Mouse (Mus musculus) forebrain, embryonic 14.5 days (tissue): ENCODE measurements around the gene Gale. TPM values are rescaled to one million over a fixed set of nuclear protein-coding genes. Genes with fewer than 3 reads are reported as not detected.

Source experiments
- ATAC-seq: fragments of 200-750 bp; cut with Nextera tagmentation; 2 replicates; pipeline ENCODE4 v1.8.0; 2017; ENCODE audit warnings: mild to moderate bottlenecking, moderate library complexity
- DNase-seq: peaks from one replicate; pipeline ENCODE4 v3.0.0-alpha.2; 2015; ENCODE audit warnings: low spot score
- H3K27ac ChIP-seq: fragments of 300-500 bp; sonication (generic); 2 replicates; pipeline ENCODE4 v1.5.1; 2014; ENCODE audit warnings: low read depth, mild to moderate bottlenecking, control low read depth, low read length, moderate library complexity
- H3K27me3 ChIP-seq: fragments of 300-500 bp; sonication (generic); replicated peaks from 2 replicates; pipeline ENCODE4 v1.6.1; 2014; ENCODE audit warnings: low read length, control low read depth, mixed read lengths; ENCODE audit not compliant: control insufficient read depth, insufficient read depth
- H3K36me3 ChIP-seq: fragments of 300-500 bp; sonication (generic); 2 replicates; pipeline ENCODE4 v1.6.1; 2014; ENCODE audit warnings: low read length, control low read depth; ENCODE audit not compliant: control insufficient read depth, insufficient read depth
- H3K4me1 ChIP-seq: fragments of 300-500 bp; sonication (generic); 2 replicates; pipeline ENCODE4 v1.6.1; 2014; ENCODE audit warnings: antibody characterized with exemption, low read length, control low read depth; ENCODE audit not compliant: control insufficient read depth, insufficient read depth
- H3K4me2 ChIP-seq: fragments of 300-500 bp; sonication (generic); 2 replicates; pipeline ENCODE4 v1.6.1; 2014; ENCODE audit warnings: mild to moderate bottlenecking, control low read depth, low read length
- H3K4me3 ChIP-seq: fragments of 300-500 bp; sonication (generic); 2 replicates; pipeline ENCODE4 v1.5.1; 2014; ENCODE audit warnings: low read depth, low read length, control low read depth
- H3K9ac ChIP-seq: fragments of 300-500 bp; sonication (generic); 2 replicates; pipeline ENCODE4 v1.6.1; 2014; ENCODE audit warnings: mild to moderate bottlenecking, low read length, control low read depth, moderate library complexity
- H3K9me3 ChIP-seq: fragments of 300-500 bp; sonication (generic); replicated peaks from 2 replicates; pipeline ENCODE4 v1.6.1; 2016; ENCODE audit warnings: low read length, control low read depth, mixed read lengths; ENCODE audit not compliant: control insufficient read depth
- WGBS: fragments of 180-500 bp; shearing (Covaris S2); extraction: QIAGEN DNeasy Blood & Tissue Kit; methylation state at CpG from one replicate; pipeline ENCODE4 v1.1.7; 2014; 5-methylcytosine and 5-hydroxymethylcytosine counted together
- polyA plus RNA-seq: library from polyadenylated mRNA; unstranded; fragments of >200 nt; fragmentation: Nextera tagmentation; extraction: Ambion mirVana; gene quantifications from 2 replicates; pipeline ENCODE4 v1.2.1, GENCODE M21; 2014

Gene Gale
- polyA plus RNA-seq, 1 experiment from 2014 or later = 32.9 TPM

DNA sequence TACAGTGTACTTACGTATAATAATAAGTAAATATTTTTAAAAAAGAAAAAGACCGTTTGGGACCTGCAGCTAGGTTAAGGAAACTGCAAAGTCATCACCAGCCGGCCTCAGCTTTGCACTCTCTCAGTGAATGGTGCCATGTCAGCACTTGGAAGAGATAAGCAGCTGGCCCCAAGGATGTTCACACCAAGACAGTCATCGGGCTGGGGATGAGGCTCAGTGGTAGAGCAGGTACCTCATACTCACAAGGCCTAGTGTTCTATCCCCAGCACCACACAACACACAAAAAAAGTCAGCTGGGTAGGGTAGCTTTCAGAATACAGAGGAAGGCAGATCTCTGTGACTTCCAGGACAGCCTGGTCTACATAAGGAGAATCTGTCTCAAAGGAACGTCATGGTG lies 21.7 kb downstream of the Gale start:
- WGBS = 89% methylated on average over 5 of the region's 5 CpGs
- peaks cover 34% of the 10 kb centered on the region for H3K36me3 ChIP-seq
- peaks cover 9% of the 10 kb centered on the region for H3K4me1 ChIP-seq
- no peak overlapping the region for H3K4me3 ChIP-seq
- DNase-seq (no peak), ATAC-seq (no peak)
- no peak overlapping the region for H3K4me2 ChIP-seq
- H3K9ac ChIP-seq = no peak overlapping the region
- H3K27ac ChIP-seq = no peak overlapping the region
- H3K9me3 ChIP-seq = no peaks in the 10 kb centered on the region
- H3K27me3 ChIP-seq = no peaks in the 10 kb centered on the region

DNA sequence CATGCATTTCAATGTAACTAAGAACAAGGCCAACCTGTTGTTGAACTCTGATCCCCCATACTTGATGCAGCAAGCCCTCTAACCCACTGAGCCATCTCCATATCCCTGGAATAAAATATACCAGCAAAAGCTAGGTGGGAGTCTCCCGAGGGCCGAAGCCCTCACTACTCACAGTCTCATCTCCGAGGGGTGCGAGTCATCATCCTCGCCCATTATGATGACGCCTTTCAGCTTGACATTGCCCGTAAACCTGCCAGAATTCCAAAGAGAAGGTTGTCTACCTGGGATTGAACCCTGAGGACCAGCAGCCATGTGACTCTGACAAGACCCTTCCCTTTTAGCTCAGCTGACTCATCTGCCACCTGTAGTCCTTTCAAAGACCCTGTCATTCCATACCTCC lies 22.2 kb downstream of the Gale start:
- Histone ChIP-seq H3K9ac (peak overlapping the region; percentile 94; the same call in 1 of the 2 replicates), H3K27me3 (no peaks in the 10 kb centered on the region), H3K36me3 (peaks cover 32% of the 10 kb centered on the region), H3K4me3 (peak overlapping the region; percentile 94), H3K4me2 (peak overlapping the region; percentile 64), H3K9me3 (no peaks in the 10 kb centered on the region), H3K4me1 (peaks cover 9% of the 10 kb centered on the region), H3K27ac (no peak overlapping the region)
- 89% methylated on average over 7 of the region's 7 CpGs for WGBS
- no peak for DNase-seq
- no peak for ATAC-seq

DNA sequence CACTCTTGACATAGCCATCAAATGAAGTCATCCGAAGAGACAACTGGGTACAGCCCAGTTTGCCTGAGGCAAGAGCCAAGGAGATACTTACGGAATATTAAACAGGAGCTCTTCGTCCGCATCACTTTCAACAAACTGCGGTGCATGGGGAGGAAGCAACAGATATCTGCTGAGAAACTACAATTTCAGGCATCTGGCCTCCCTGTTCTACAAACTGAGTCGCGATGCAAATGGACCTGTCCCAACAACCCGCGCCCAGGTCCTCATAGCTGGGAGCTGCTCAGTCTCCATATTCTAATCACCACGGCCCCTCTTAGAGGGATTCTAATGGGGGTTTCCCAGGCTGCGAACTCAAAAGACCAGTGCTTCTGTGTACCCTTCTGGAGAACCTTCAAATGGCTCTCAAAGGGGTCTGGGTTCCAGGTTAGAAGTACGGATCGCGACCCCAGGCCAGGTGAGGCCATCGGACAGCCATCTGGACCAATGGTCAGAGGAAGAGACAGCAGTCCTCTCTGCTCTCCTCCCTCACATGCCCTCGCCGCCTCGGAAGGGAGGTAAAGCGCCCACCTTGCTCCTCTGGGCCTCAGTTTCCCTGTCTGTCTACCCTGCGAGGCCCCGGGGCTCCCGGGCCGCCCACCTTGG lies 22.9 kb downstream of the Gale start:
- Histone ChIP-seq H3K4me2 (peak overlapping the region; percentile 64), H3K9me3 (no peaks in the 10 kb centered on the region), H3K9ac (peak overlapping the region; percentile 94), H3K27me3 (no peaks in the 10 kb centered on the region), H3K36me3 (peaks cover 28% of the 10 kb centered on the region), H3K27ac (peak overlapping the region; percentile 82; the same call in 1 of the 2 replicates), H3K4me1 (peaks cover 9% of the 10 kb centered on the region), H3K4me3 (peak overlapping the region; percentile 94)
- WGBS = 6% methylated on average over 23 of the region's 23 CpGs
- ATAC-seq (no peak), DNase-seq (no peak)

DNA sequence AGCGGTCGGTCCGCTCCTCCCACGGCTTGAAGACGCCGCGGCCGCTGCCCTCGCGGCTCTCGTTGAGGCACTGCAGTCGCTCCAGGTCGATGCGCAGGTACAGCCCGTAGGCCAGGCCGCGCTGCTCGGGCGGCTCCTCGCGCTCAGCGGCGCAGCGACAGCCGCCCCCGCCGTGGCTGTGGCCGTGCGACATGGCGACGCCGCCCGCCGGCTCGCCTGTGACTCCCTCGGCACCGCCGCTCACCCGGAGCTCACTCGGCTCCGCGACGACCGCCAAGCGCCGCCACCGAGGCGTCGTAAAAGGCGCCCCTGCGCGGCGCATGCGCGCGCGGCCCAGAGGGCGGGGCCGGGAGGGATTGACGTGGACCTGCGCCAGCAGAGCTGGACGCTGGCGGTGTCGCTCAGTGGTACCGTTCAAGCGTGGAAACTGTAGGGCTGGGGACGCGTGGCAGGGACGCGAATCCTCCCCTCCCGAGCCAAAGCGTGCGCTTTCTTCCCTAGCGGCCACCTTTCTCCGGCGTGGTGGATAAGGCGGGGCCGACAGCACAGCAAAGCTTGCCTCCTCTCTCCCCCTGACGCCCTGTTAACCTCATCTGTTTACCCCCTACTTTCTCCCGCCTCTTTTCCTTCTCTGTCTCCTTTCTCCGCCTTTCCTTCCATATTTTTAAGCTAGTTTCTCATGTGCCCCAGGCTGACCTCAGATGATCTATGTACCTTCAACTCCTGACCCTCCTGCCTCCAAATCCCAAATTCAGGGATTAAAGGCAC lies 23.6 kb downstream of the Gale start, which contains the start of gene Pithd1:
Pithd1 (minus strand) TSS at position 322 of the 768 bp plus-strand sequence.
- no peaks in the 10 kb centered on the region for H3K9me3 ChIP-seq
- H3K4me2 ChIP-seq = peak within 1 kb of the TSS; percentile 64
- peak within 1 kb of the TSS; percentile 94 for H3K4me3 ChIP-seq
- peak within 1 kb of the TSS; percentile 94 for H3K9ac ChIP-seq
- WGBS = under 1% methylated on average over 72 of the region's 81 CpGs
- peaks cover 28% of the 10 kb centered on the region for H3K36me3 ChIP-seq
- peak within 1 kb of the TSS; percentile 82 for H3K27ac ChIP-seq
- no peaks in the 10 kb centered on the region for H3K27me3 ChIP-seq
- peak; percentile 95 for DNase-seq
- H3K4me1 ChIP-seq = peaks cover 9% of the 10 kb centered on the region
- ATAC-seq = peak; percentile 93

DNA sequence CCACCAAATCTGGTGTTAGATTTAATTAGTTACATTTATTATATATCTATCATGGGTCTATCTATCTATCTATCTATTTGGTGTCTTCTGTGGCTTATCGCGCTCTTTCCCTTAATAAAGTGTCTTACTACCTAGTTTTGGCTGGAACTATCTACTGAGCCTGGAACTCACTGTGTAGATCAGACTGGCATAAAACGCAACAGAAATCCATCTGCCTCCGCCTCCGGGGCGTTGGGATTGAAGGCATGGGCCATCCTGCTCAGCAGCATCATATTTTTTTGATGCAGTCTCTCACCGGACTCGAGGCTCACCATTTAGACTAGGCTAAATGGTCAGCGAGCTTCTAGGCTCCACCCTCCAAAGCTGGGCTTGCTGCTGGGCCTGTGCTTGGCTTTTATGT lies 24.2 kb downstream of the Gale start:
- Histone ChIP-seq H3K4me1 (peaks cover 9% of the 10 kb centered on the region), H3K27ac (peak overlapping the region; percentile 82), H3K36me3 (peaks cover 24% of the 10 kb centered on the region), H3K4me3 (peak overlapping the region; percentile 94), H3K27me3 (no peaks in the 10 kb centered on the region), H3K9me3 (no peaks in the 10 kb centered on the region), H3K4me2 (peak overlapping the region; percentile 64), H3K9ac (peak overlapping the region; percentile 94)
- ATAC-seq (no peak), DNase-seq (no peak)
- WGBS = 71% methylated on average over 9 of the region's 9 CpGs

DNA sequence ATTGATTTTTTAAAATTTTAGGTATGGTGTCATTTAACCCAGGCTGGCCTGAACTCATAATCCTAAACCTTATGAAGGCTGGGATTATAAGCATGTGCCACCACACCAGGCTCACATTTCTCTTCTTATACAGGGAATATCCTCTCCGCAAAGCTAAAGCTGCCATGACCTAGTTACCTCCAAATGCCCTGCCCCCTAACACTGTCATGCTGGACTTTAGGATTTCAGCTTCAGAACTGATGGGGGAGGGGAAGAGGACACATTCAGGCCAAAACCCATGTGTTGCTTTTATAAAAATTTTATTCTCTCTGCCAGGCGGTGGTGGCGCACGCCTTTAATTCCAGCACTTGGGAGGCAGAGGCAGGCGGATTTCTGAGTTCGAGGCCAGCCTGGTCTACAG lies 30.4 kb downstream of the Gale start:
- Histone ChIP-seq H3K36me3 (no peaks in the 10 kb centered on the region), H3K4me2 (no peak overlapping the region), H3K4me3 (no peak overlapping the region), H3K4me1 (no peaks in the 10 kb centered on the region), H3K9me3 (no peaks in the 10 kb centered on the region), H3K27me3 (no peaks in the 10 kb centered on the region), H3K27ac (no peak overlapping the region), H3K9ac (no peak overlapping the region)
- ATAC-seq = no peak
- DNase-seq = no peak
- 93% methylated on average over 6 of the region's 6 CpGs for WGBS

DNA sequence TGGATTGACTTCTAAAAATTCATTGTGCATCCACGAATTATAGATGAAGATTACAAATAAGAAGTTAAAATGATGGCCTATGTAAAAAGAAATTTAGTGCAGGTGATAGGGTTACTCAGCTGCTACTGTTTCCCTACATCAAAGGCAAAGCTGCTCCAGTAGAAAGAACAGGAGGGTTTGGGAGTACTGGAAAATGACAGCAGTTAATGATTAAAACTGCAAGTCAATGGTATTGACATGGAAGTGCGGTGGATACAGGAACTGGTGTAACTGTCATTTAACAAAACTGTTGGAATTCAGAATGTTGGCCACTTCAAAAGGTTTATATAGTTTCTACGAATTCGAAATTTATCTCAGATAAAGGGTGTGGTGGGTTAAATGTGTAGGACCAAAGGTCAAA lies 31.6 kb downstream of the Gale start:
- H3K36me3 ChIP-seq = no peaks in the 10 kb centered on the region
- ATAC-seq = no peak
- 80% methylated on average over 4 of the region's 4 CpGs for WGBS
- H3K9me3 ChIP-seq = no peaks in the 10 kb centered on the region
- no peak for DNase-seq
- H3K27me3 ChIP-seq = no peaks in the 10 kb centered on the region
- H3K9ac ChIP-seq = no peak overlapping the region
- no peak overlapping the region for H3K4me2 ChIP-seq
- no peak overlapping the region for H3K4me3 ChIP-seq
- H3K4me1 ChIP-seq = no peaks in the 10 kb centered on the region
- H3K27ac ChIP-seq = no peak overlapping the region

DNA sequence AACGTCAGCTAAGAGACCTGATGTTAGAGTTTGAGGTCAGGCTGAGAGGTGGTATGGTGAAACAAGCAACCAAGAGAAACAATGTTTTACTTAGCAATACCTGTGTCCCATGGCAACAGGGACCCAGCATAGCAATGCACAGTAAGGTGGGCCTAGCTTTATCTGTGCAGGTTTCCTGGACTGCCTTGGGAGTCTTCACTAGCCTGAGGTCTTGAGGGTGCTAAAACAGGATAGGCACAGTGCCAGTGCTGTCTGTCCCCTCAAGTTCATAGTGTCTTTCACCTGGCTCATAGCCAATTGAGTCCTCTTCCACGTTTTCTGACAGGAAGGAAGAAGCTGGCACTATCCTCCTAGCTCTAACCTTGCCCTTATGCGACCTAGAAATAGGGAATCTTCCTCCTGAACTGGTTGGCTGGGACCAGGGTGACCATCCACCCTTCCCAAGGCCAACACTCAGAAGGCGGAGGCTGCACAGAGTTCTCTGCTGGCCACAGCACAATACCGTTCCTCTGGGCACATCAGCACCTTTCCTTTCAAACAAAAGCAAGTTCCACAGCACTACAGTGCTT lies 40.7 kb downstream of the Gale start:
- Histone ChIP-seq H3K36me3 (peaks cover 67% of the 10 kb centered on the region), H3K4me1 (no peaks in the 10 kb centered on the region), H3K27ac (no peak overlapping the region), H3K9me3 (no peaks in the 10 kb centered on the region), H3K4me2 (no peak overlapping the region), H3K4me3 (no peak overlapping the region), H3K27me3 (no peaks in the 10 kb centered on the region), H3K9ac (no peak overlapping the region)
- DNase-seq (no peak), ATAC-seq (no peak)
- 91% methylated on average over 5 of the region's 5 CpGs for WGBS

DNA sequence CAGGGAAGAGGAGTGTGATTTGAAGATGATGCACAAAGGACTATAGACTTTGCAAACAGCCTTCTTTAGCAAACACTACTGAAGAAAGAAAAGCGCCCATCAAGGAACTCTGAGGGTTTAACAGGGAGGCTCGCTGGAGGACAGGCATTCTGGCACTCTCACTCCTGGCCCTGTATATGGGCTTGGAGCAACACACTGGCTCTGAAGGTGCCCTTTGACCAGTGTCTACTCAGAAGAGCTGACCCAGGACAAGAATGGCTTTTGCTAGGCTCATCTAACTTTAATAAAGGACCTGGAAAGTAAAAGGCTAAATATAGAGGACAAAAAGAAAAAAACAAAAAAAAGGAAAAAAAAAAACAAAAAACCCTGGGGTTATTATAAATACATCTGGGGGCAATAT lies 41.4 kb downstream of the Gale start:
- Histone ChIP-seq H3K4me2 (no peak overlapping the region), H3K9ac (no peak overlapping the region), H3K4me1 (no peaks in the 10 kb centered on the region), H3K4me3 (no peak overlapping the region), H3K27ac (no peak overlapping the region), H3K27me3 (no peaks in the 10 kb centered on the region), H3K9me3 (no peaks in the 10 kb centered on the region), H3K36me3 (peaks cover 73% of the 10 kb centered on the region)
- ATAC-seq (no peak), DNase-seq (no peak)
- WGBS = 91% methylated on average over 2 of the region's 2 CpGs
